ENCODE assay signal across 7 mouse cellular contexts in the genomic region with DNA sequence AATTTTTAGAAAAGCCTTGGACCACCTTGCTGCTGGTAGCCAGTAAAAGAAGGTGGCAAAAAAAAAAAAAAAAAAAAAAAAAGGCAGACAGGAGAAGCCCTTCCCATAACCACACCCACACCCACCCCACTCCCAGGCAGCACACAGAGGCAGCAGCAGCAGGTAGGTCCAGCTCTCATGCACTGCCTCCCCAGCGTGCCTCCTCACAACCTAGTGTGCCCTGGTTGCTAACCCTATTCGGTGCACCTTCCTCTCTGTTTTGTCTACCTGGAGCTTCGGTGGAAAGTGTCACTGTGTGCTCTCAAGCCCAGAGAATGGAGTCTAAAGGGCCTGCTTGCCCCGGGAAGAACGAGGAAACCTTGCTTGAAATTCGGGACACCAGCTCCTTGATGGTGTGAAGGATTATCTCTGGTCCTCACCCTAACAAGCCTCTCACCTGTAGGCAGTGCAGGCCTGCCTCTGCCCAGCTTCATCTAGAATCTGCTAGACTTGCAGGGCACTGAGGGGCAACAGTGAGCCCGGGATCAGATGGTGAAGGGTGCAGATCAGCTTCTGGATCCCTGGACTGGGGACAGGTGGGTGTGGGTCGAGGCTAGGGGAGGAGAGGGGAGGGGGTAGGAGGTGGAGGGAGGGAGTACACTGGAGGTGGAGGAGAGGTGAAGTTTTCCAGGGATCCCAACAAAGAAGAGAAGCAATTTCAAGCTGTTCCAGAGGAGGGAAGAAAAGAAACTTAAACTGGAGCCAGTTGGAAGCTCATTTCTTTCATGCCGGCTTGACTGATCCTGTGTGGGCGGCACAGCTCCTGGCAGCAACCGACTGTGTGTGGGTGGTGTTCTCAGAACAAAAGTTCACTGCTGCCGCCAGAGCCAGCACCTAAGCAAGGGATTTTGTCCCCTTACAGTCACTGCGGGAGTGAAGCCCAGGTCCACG.
DNase-seq lines count a peak whose midpoint lies in the region; ATAC-seq and TF ChIP-seq lines count a peak whose summit lies in the region.

No protein-coding gene starts in this region.

- no peak for TF ChIP-seq CTCF in olfactory bulb, adult 2 months (IDR thresholded peaks at IDR 0.05; ENCODE audit: insufficient read depth, low read depth, low read length)

- H3K4me3 ChIP-seq in midbrain, embryonic 16.5 days (ENCODE audit: low read depth, low read length): no peak overlapping the region
- H3K4me3 ChIP-seq in midbrain, embryonic 10.5 days: no peak overlapping the region
- H3K4me3 ChIP-seq in brown adipose tissue, adult 24 weeks (ENCODE audit: insufficient read depth, low read depth, low read length): no peak overlapping the region
- no peak overlapping the region for H3K4me3 ChIP-seq in olfactory bulb, adult 2 months (ENCODE audit: insufficient read depth, low read depth, low read length)

- peaks cover 2% of the 10 kb centered on the region for H3K4me1 ChIP-seq in midbrain, embryonic 16.5 days (ENCODE audit: control insufficient read depth, insufficient read depth, low read length)
- H3K4me1 ChIP-seq in midbrain, embryonic 10.5 days: peaks cover 17% of the 10 kb centered on the region
- peaks cover 18% of the 10 kb centered on the region for H3K4me1 ChIP-seq in brown adipose tissue, adult 24 weeks (ENCODE audit: control insufficient read depth, insufficient read depth, insufficient read length, low read length)
- H3K4me1 ChIP-seq in olfactory bulb, adult 2 months (ENCODE audit: control insufficient read depth, insufficient read depth, low read length): peaks cover 18% of the 10 kb centered on the region

- no peak overlapping the region for H3K27ac ChIP-seq in midbrain, embryonic 16.5 days (ENCODE audit: low read length)
- no peak overlapping the region for H3K27ac ChIP-seq in midbrain, embryonic 10.5 days (replicated peaks)
- H3K27ac ChIP-seq in brown adipose tissue, adult 24 weeks (replicated peaks; ENCODE audit: low read depth, low read length): peak overlapping the region; percentile 50
- H3K27ac ChIP-seq in olfactory bulb, adult 2 months (ENCODE audit: insufficient read depth, low read depth, low read length): peak overlapping the region; percentile 27; the same call in 1 of the 2 replicates

- H3K4me2 ChIP-seq in midbrain, embryonic 16.5 days (ENCODE audit: low read length): no peak overlapping the region

- 39% methylated on average over 14 of the region's 14 CpGs for WGBS in midbrain, embryonic 16.5 days
- WGBS in midbrain, embryonic 10.5 days: 53% methylated on average over 14 of the region's 14 CpGs
- 25% methylated on average over 14 of the region's 14 CpGs for WGBS in olfactory bulb, adult 2 months

- H3K9me3 ChIP-seq in midbrain, embryonic 16.5 days (replicated peaks; ENCODE audit: control insufficient read depth, low read length, poor library complexity, severe bottlenecking): no peaks in the 10 kb centered on the region
- H3K9me3 ChIP-seq in midbrain, embryonic 10.5 days (replicated peaks): no peaks in the 10 kb centered on the region

- TF ChIP-seq POLR2A in olfactory bulb, adult 2 months (IDR thresholded peaks at IDR 0.05; ENCODE audit: insufficient read depth, low read depth, low read length): no peak

- no peak for DNase-seq in midbrain, embryonic 10.5 days (ENCODE audit: low spot score)
- DNase-seq in frontal cortex, postnatal 10 days (ENCODE audit: low spot score in 2 of 2): peak; percentile 62 to 78
- DNase-seq in left cerebral cortex, adult 18-20 months (ENCODE audit: low spot score in 2 of 2): peak; percentile 78 to 85

- H3K36me3 ChIP-seq in midbrain, embryonic 16.5 days (ENCODE audit: control insufficient read depth, insufficient read depth, low read length): no peaks in the 10 kb centered on the region
- no peaks in the 10 kb centered on the region for H3K36me3 ChIP-seq in midbrain, embryonic 10.5 days

- no peak overlapping the region for H3K9ac ChIP-seq in midbrain, embryonic 16.5 days (ENCODE audit: low read depth, low read length)

- ATAC-seq in midbrain, embryonic 16.5 days: peak; percentile 56
- no peak for ATAC-seq in erythroblast, adult 5-6 weeks (replicated peaks; ENCODE audit: low FRiP score, poor library complexity, severe bottlenecking)

- no peaks in the 10 kb centered on the region for H3K27me3 ChIP-seq in midbrain, embryonic 16.5 days (ENCODE audit: control insufficient read depth, insufficient read depth, low read depth, low read length)
- no peaks in the 10 kb centered on the region for H3K27me3 ChIP-seq in midbrain, embryonic 10.5 days (ENCODE audit: low read depth, poor library complexity, severe bottlenecking)

Comparison
In these comparisons a context has a peak if more than half of its experiments do, and no peak if none do; other contexts are left out.
1. H3K27ac ChIP-seq: peak in brown adipose tissue, adult 24 weeks (single experiment) and olfactory bulb, adult 2 months (single experiment); none in midbrain, embryonic 16.5 days (single experiment) and midbrain, embryonic 10.5 days (single experiment).